Mouse (Mus musculus): ENCODE measurements around the gene Kmt5b. TPM values are rescaled to one million over a fixed set of nuclear protein-coding genes. Genes with fewer than 3 reads are reported as not detected.

The Kmt5b gene
- 18.9 and 20.4 TPM in 2 replicates for polyA plus RNA-seq (2015; fragmentation: Nextera tagmentation; extraction: Ambion mirVana)

- peak within 1 kb of the TSS; percentile 92 for H3K4me2 ChIP-seq (ENCODE audit: low read depth, low read length)
- no peaks in the 10 kb centered on the region for H3K27me3 ChIP-seq (ENCODE audit: control insufficient read depth, insufficient read depth, low read length)
- H3K9me3 ChIP-seq (replicated peaks; ENCODE audit: control insufficient read depth, low read length), result no peaks in the 10 kb centered on the region
- WGBS, result under 1% methylated on average over 39 of the region's 39 CpGs
- peak within 1 kb of the TSS; percentile 100 for H3K27ac ChIP-seq (ENCODE audit: low read length)
- peaks cover 13% of the 10 kb centered on the region for H3K4me1 ChIP-seq (ENCODE audit: control insufficient read depth, insufficient read depth, low read length)
- no peaks in the 10 kb centered on the region for H3K36me3 ChIP-seq (ENCODE audit: control insufficient read depth, insufficient read depth)
- ATAC-seq (replicated peaks; ENCODE audit: extremely low read depth, insufficient read depth, low FRiP score), result peak; percentile 1
- H3K9ac ChIP-seq (ENCODE audit: low read length), result peak within 1 kb of the TSS; percentile 99
- H3K4me3 ChIP-seq (ENCODE audit: low read length), result peak within 1 kb of the TSS; percentile 83
These were observed at the start of gene Kmt5b for GRCm38 (mm10) chr19:3767276-3767780. TSS of gene Kmt5b (plus strand) at chr19:3767421.

GRCm38 (mm10) chr19:3718481-3719361, 48.5 kb upstream of the Kmt5b start:
- no peak overlapping the region for H3K27ac ChIP-seq (ENCODE audit: low read length)
- WGBS, result 40% methylated on average over 19 of the region's 19 CpGs
- H3K4me3 ChIP-seq (ENCODE audit: low read length), result peak overlapping the region; percentile 54

GRCm38 (mm10) chr19:3719362-3719891, 47.8 kb upstream of the Kmt5b start:
- H3K4me2 ChIP-seq (ENCODE audit: low read depth, low read length), result peak overlapping the region; percentile 92
- peak; percentile 83 for ATAC-seq (replicated peaks; ENCODE audit: extremely low read depth, insufficient read depth, low FRiP score)
- H3K27me3 ChIP-seq (ENCODE audit: control insufficient read depth, insufficient read depth, low read length), result no peaks in the 10 kb centered on the region
- peak overlapping the region; percentile 54 for H3K4me3 ChIP-seq (ENCODE audit: low read length)
- 1% methylated on average over 27 of the region's 27 CpGs for WGBS
- peaks cover 10% of the 10 kb centered on the region; the same call in 1 of the 2 replicates for H3K36me3 ChIP-seq (ENCODE audit: control insufficient read depth, insufficient read depth)
- H3K9ac ChIP-seq (ENCODE audit: low read length), result peak overlapping the region; percentile 69
- H3K27ac ChIP-seq (ENCODE audit: low read length), result no peak overlapping the region
- no peaks in the 10 kb centered on the region for H3K4me1 ChIP-seq (ENCODE audit: control insufficient read depth, insufficient read depth, low read length)
- H3K9me3 ChIP-seq (replicated peaks; ENCODE audit: control insufficient read depth, low read length), result peaks cover 6% of the 10 kb centered on the region

More at GRCm38 (mm10) chr19:3718481-3719361, 48.5 kb upstream of the Kmt5b start:
- H3K27me3 ChIP-seq (ENCODE audit: control insufficient read depth, insufficient read depth, low read length), result no peaks in the 10 kb centered on the region
- peak; percentile 56 for ATAC-seq (replicated peaks; ENCODE audit: extremely low read depth, insufficient read depth, low FRiP score)
- no peaks in the 10 kb centered on the region for H3K4me1 ChIP-seq (ENCODE audit: control insufficient read depth, insufficient read depth, low read length)
- peak overlapping the region; percentile 92 for H3K4me2 ChIP-seq (ENCODE audit: low read depth, low read length)
- H3K36me3 ChIP-seq (ENCODE audit: control insufficient read depth, insufficient read depth), result peaks cover 10% of the 10 kb centered on the region; the same call in 1 of the 2 replicates
- peaks cover 4% of the 10 kb centered on the region for H3K9me3 ChIP-seq (replicated peaks; ENCODE audit: control insufficient read depth, low read length)
- H3K9ac ChIP-seq (ENCODE audit: low read length), result peak overlapping the region; percentile 69

GRCm38 (mm10) chr19:3723170-3723569, 44.1 kb upstream of the Kmt5b start:
- no peak overlapping the region for H3K27ac ChIP-seq (ENCODE audit: low read length)
- no peaks in the 10 kb centered on the region for H3K27me3 ChIP-seq (ENCODE audit: control insufficient read depth, insufficient read depth, low read length)
- H3K9me3 ChIP-seq (replicated peaks; ENCODE audit: control insufficient read depth, low read length), result peaks cover 6% of the 10 kb centered on the region
- no peak overlapping the region for H3K4me3 ChIP-seq (ENCODE audit: low read length)
- ATAC-seq (replicated peaks; ENCODE audit: extremely low read depth, insufficient read depth, low FRiP score), result no peak
- H3K36me3 ChIP-seq (ENCODE audit: control insufficient read depth, insufficient read depth), result no peaks in the 10 kb centered on the region
- no peak overlapping the region for H3K9ac ChIP-seq (ENCODE audit: low read length)
- H3K4me1 ChIP-seq (ENCODE audit: control insufficient read depth, insufficient read depth, low read length), result no peaks in the 10 kb centered on the region
- H3K4me2 ChIP-seq (ENCODE audit: low read depth, low read length), result no peak overlapping the region
- whole genome bisulfite sequencing, result 91% methylated on average over 9 of the region's 9 CpGs

- Histone ChIP-seq H3K27me3 (ENCODE audit: control insufficient read depth, insufficient read depth, low read length) (no peaks in the 10 kb centered on the region), H3K4me2 (ENCODE audit: low read depth, low read length) (no peak overlapping the region), H3K27ac (ENCODE audit: low read length) (no peak overlapping the region), H3K4me1 (ENCODE audit: control insufficient read depth, insufficient read depth, low read length) (no peaks in the 10 kb centered on the region), H3K36me3 (ENCODE audit: control insufficient read depth, insufficient read depth) (no peaks in the 10 kb centered on the region), H3K4me3 (ENCODE audit: low read length) (no peak overlapping the region), H3K9ac (ENCODE audit: low read length) (no peak overlapping the region), H3K9me3 (replicated peaks; ENCODE audit: control insufficient read depth, low read length) (peaks cover 6% of the 10 kb centered on the region)
- 72% methylated on average over 4 of the region's 4 CpGs for WGBS
- ATAC-seq (replicated peaks; ENCODE audit: extremely low read depth, insufficient read depth, low FRiP score), result no peak
These were observed 43.3 kb upstream of the Kmt5b start for GRCm38 (mm10) chr19:3723904-3724303.

- H3K4me3 ChIP-seq (ENCODE audit: low read length), result no peak overlapping the region
- no peaks in the 10 kb centered on the region for H3K36me3 ChIP-seq (ENCODE audit: control insufficient read depth, insufficient read depth)
- no peak overlapping the region for H3K9ac ChIP-seq (ENCODE audit: low read length)
- no peaks in the 10 kb centered on the region for H3K27me3 ChIP-seq (ENCODE audit: control insufficient read depth, insufficient read depth, low read length)
- no peak overlapping the region for H3K27ac ChIP-seq (ENCODE audit: low read length)
- ATAC-seq (replicated peaks; ENCODE audit: extremely low read depth, insufficient read depth, low FRiP score), result no peak
- WGBS, result 12% methylated on average over 1 of the region's 1 CpGs
- peaks cover 6% of the 10 kb centered on the region for H3K9me3 ChIP-seq (replicated peaks; ENCODE audit: control insufficient read depth, low read length)
- H3K4me2 ChIP-seq (ENCODE audit: low read depth, low read length), result no peak overlapping the region
- no peaks in the 10 kb centered on the region for H3K4me1 ChIP-seq (ENCODE audit: control insufficient read depth, insufficient read depth, low read length)
These were observed 42.4 kb upstream of the Kmt5b start for GRCm38 (mm10) chr19:3724779-3725178.

GRCm38 (mm10) chr19:3728901-3729300, 38.3 kb upstream of the Kmt5b start:
- no peaks in the 10 kb centered on the region for H3K4me1 ChIP-seq (ENCODE audit: control insufficient read depth, insufficient read depth, low read length)
- H3K9ac ChIP-seq (ENCODE audit: low read length), result no peak overlapping the region
- no peak for ATAC-seq (replicated peaks; ENCODE audit: extremely low read depth, insufficient read depth, low FRiP score)
- no peak overlapping the region for H3K4me3 ChIP-seq (ENCODE audit: low read length)
- 0 out of 2 replicates have a peak, but pooled peaks cover under 1% of the 10 kb centered on the region for H3K9me3 ChIP-seq (replicated peaks; ENCODE audit: control insufficient read depth, low read length)
- no peak overlapping the region for H3K27ac ChIP-seq (ENCODE audit: low read length)
- H3K36me3 ChIP-seq (ENCODE audit: control insufficient read depth, insufficient read depth), result no peaks in the 10 kb centered on the region
- 64% methylated on average over 2 of the region's 2 CpGs for WGBS
- H3K4me2 ChIP-seq (ENCODE audit: low read depth, low read length), result no peak overlapping the region
- H3K27me3 ChIP-seq (ENCODE audit: control insufficient read depth, insufficient read depth, low read length), result no peaks in the 10 kb centered on the region

- Histone ChIP-seq H3K9me3 (replicated peaks; ENCODE audit: control insufficient read depth, low read length) (no peaks in the 10 kb centered on the region), H3K4me1 (ENCODE audit: control insufficient read depth, insufficient read depth, low read length) (no peaks in the 10 kb centered on the region), H3K4me3 (ENCODE audit: low read length) (no peak overlapping the region), H3K27me3 (ENCODE audit: control insufficient read depth, insufficient read depth, low read length) (no peaks in the 10 kb centered on the region), H3K9ac (ENCODE audit: low read length) (no peak overlapping the region), H3K4me2 (ENCODE audit: low read depth, low read length) (no peak overlapping the region), H3K27ac (ENCODE audit: low read length) (no peak overlapping the region), H3K36me3 (ENCODE audit: control insufficient read depth, insufficient read depth) (no peaks in the 10 kb centered on the region)
- 74% methylated on average over 7 of the region's 7 CpGs for WGBS
- peak; percentile 28; the same call in 1 of the 2 replicates for ATAC-seq (replicated peaks; ENCODE audit: extremely low read depth, insufficient read depth, low FRiP score)
These were observed 36.2 kb upstream of the Kmt5b start for GRCm38 (mm10) chr19:3730781-3731646.
